Mouse (Mus musculus) megakaryocyte, embryonic 14.5 days (primary cell): ENCODE data around the gene B3gnt7. TPM values are rescaled to one million over a fixed set of nuclear protein-coding genes. Genes with fewer than 3 reads are reported as not detected.
A peak's percentile ranks its signal among the peaks of the same experiment; 100 is the strongest.
"Not testable (repeated sequence)": the region's sequence is repeated elsewhere in the genome, so short reads cannot be mapped to it uniquely, and the experiment has no call there.

Experiments
- H3K27me3 ChIP-seq: replicated peaks from 2 replicates; pipeline ENCODE3; 2012; ENCODE audit warnings: inconsistent platforms
- H3K36me3 ChIP-seq: replicated peaks from 2 replicates; pipeline ENCODE3; 2012; ENCODE audit warnings: low read length, inconsistent platforms, mixed read lengths
- H3K4me1 ChIP-seq: 2 replicates; pipeline ENCODE4 v1.6.1; 2012; ENCODE audit warnings: inconsistent platforms
- H3K4me3 ChIP-seq: replicated peaks from 2 replicates; pipeline ENCODE3; 2012; ENCODE audit warnings: moderate library complexity, mild to moderate bottlenecking, inconsistent platforms
- H3K9me3 ChIP-seq: 2 replicates; pipeline ENCODE4 v1.6.1; 2012; ENCODE audit warnings: inconsistent platforms
- FLI1 ChIP-seq: IDR thresholded peaks from 2 replicates; pipeline ENCODE4 v1.6.1; 2012; ENCODE audit warnings: low read length, inconsistent platforms, mixed read lengths
- GATA1 ChIP-seq: IDR thresholded peaks from 3 replicates; pipeline ENCODE4 v1.6.1; 2012; ENCODE audit warnings: mixed read lengths, low read length, inconsistent platforms, borderline replicate concordance
- polyA plus RNA-seq: library from polyadenylated mRNA; stranded (reverse); fragments of >175 nt; gene quantifications from 2 replicates; pipeline ENCODE4 v1.2.3, GENCODE M21; 2012; ENCODE audit warnings: low replicate concordance; ENCODE audit not compliant: insufficient read depth

B3gnt7 gene
- polyA plus RNA-seq, 1 experiment, result 3.7 TPM

GRCm38 (mm10) chr1:86310536-86311310 lies 8.1 kb downstream of the B3gnt7 start:
- H3K36me3 ChIP-seq, result peaks cover 33% of the 10 kb centered on the region
- H3K4me3 ChIP-seq, result no peak overlapping the region
- peaks cover 49% of the 10 kb centered on the region for H3K4me1 ChIP-seq
- H3K9me3 ChIP-seq, result no peaks in the 10 kb centered on the region
- TF ChIP-seq GATA1 (no peak), FLI1 (no peak)
- H3K27me3 ChIP-seq, result no peaks in the 10 kb centered on the region

DNA sequence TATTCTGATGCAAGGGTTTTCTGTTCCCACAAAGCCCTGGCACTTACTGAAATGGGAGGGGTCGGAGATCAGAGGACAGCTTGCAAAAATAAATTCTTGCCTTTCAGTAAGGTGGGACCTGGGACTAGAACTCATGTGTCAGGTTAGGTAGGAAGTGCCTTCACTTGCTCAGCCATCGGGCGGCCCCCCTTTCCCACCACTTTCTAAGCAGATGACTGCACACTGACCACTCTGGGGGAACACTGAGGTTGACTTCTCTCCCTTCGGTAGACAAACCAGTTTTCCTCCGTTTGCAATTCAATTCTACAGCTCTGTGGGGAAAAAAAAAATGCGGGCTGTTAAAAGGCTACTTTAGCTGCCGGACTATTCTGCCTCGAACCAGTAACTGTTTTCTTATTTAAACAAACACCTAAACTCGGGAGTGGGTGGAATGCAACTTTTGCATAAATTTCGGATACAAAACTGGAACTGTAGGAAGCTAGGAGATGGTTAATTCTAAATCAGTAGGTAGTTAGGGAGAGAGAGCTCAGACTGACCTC lies 8.9 kb downstream of the B3gnt7 start:
- TF ChIP-seq FLI1 (no peak), GATA1 (no peak)
- no peaks in the 10 kb centered on the region for H3K9me3 ChIP-seq
- H3K4me1 ChIP-seq, result peaks cover 41% of the 10 kb centered on the region
- H3K4me3 ChIP-seq, result no peak overlapping the region
- H3K27me3 ChIP-seq, result no peaks in the 10 kb centered on the region
- peaks cover 25% of the 10 kb centered on the region for H3K36me3 ChIP-seq

- no peak overlapping the region for H3K4me3 ChIP-seq
- H3K9me3 ChIP-seq, result no peaks in the 10 kb centered on the region
- H3K36me3 ChIP-seq, result peaks cover 18% of the 10 kb centered on the region
- H3K4me1 ChIP-seq, result peaks cover 34% of the 10 kb centered on the region
- no peaks in the 10 kb centered on the region for H3K27me3 ChIP-seq
- no peak for TF ChIP-seq GATA1
- TF ChIP-seq FLI1, result no peak
Observed at GRCm38 (mm10) chr1:86312269-86312668, 9.6 kb downstream of the B3gnt7 start.

GRCm38 (mm10) chr1:86313096-86313771 lies 10.6 kb downstream of the B3gnt7 start:
- Histone ChIP-seq H3K4me1 (peaks cover 25% of the 10 kb centered on the region), H3K4me3 (peak overlapping the region; percentile 23), H3K36me3 (peaks cover 8% of the 10 kb centered on the region), H3K9me3 (no peaks in the 10 kb centered on the region), H3K27me3 (no peaks in the 10 kb centered on the region)
- TF ChIP-seq FLI1 (no peak), GATA1 (no peak)

- no peaks in the 10 kb centered on the region for H3K9me3 ChIP-seq
- H3K4me3 ChIP-seq, result peak overlapping the region; percentile 23
Observed at GRCm38 (mm10) chr1:86313772-86314125, 11.1 kb downstream of the B3gnt7 start.

DNA sequence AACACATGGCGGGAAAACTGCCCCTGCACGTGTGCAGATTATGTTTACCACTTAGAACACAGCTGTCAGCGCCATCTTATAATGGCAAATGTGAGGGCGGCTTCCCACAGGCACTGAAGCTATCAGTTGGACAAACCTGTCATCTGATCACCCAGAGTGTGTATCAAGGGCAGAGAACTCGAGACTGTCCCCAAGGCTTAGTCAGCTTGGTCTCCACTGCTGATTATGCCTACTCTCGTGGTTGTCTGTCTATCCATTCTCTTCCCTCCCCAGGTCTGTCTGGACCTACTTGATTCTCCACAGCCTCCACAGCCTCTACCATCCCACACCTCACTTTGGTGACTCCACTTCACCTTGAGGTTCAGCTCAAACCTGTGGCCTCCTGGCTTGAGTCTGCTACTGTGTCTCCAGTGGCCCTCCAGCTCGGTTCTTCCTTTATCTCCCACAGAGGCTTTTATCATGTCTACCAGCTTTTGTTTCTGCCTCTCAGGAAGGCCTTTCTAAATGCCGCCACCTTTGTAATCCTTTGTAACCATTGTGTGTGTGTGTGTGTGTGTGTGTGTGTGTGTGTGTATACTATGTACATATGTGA lies 18.3 kb downstream of the B3gnt7 start:
- no peak overlapping the region for H3K4me3 ChIP-seq
- no peak for TF ChIP-seq FLI1
- TF ChIP-seq GATA1, result no peak
- no peaks in the 10 kb centered on the region for H3K36me3 ChIP-seq
- no peaks in the 10 kb centered on the region for H3K27me3 ChIP-seq
- no peaks in the 10 kb centered on the region for H3K9me3 ChIP-seq
- peaks cover 10% of the 10 kb centered on the region for H3K4me1 ChIP-seq

More at GRCm38 (mm10) chr1:86313772-86314125, 11.1 kb downstream of the B3gnt7 start:
- Histone ChIP-seq H3K4me1 (peaks cover 22% of the 10 kb centered on the region), H3K36me3 (peaks cover 8% of the 10 kb centered on the region), H3K27me3 (no peaks in the 10 kb centered on the region)
- TF ChIP-seq FLI1, result no peak
- TF ChIP-seq GATA1, result no peak

- H3K36me3 ChIP-seq, result no peaks in the 10 kb centered on the region
- H3K27me3 ChIP-seq, result peaks cover 4% of the 10 kb centered on the region
- TF ChIP-seq FLI1 (no peak), GATA1 (no peak)
- H3K4me3 ChIP-seq, result no peak overlapping the region
- peaks cover 5% of the 10 kb centered on the region for H3K4me1 ChIP-seq
- no peaks in the 10 kb centered on the region for H3K9me3 ChIP-seq
Observed at GRCm38 (mm10) chr1:86336330-86336729, 33.7 kb downstream of the B3gnt7 start.

DNA sequence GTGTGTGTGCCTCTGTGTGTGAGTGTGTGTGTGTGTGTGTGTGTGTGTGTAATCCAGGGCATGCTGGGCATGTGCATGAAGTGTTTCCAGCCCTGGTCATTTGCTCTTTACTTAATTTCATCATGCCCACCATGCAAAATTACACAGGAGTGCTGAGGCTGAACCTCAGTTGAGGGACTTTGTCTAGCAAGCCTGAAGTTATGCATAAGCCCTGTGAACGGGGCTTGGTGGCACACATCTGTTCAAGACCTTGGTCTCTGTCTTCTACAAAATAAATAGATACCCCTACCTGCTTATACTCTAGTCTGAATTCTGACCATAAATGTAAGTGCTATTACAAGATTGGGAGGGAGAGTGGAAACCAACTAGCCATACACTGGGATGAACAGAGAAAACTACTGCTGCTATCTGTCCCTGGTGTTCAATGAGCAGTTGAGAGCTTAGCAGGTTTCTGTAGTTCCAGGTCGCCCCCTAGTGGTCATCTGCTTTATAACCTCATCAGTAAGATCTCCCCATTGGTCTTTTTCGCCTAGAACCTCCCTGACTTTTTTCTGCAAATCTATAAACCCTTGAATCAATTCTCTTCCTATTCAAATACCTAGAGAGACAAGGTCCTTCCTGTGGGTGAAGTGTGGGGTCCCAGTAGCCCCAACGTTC lies 36.7 kb downstream of the B3gnt7 start:
- Histone ChIP-seq H3K4me1 (peaks cover 13% of the 10 kb centered on the region), H3K27me3 (peaks cover 4% of the 10 kb centered on the region), H3K4me3 (no peak overlapping the region), H3K9me3 (no peaks in the 10 kb centered on the region), H3K36me3 (peaks cover 2% of the 10 kb centered on the region)
- TF ChIP-seq GATA1 (no peak), FLI1 (no peak)

GRCm38 (mm10) chr1:86341096-86341495 lies 38.5 kb downstream of the B3gnt7 start:
- H3K36me3 ChIP-seq, H3K4me3 ChIP-seq, H3K27me3 ChIP-seq, H3K9me3 ChIP-seq: not testable (repeated sequence)
- H3K4me1 ChIP-seq, result peaks cover 22% of the 10 kb centered on the region
